Mouse (Mus musculus) neural tube, embryonic 12.5 days (tissue): ENCODE results near the gene Myo1e. TPM values are rescaled to one million over a fixed set of nuclear protein-coding genes. Genes with fewer than 3 reads are reported as not detected.

ENCODE experiments used
- ATAC-seq: fragments of 200-750 bp; cut with Nextera tagmentation; 2 replicates; pipeline ENCODE4 v1.8.0; 2017; ENCODE audit warnings: low read depth, mild to moderate bottlenecking, moderate TSS enrichment, moderate library complexity; ENCODE audit not compliant: low FRiP score
- H3K27ac ChIP-seq: fragments of 300-500 bp; sonication (generic); 2 replicates; pipeline ENCODE4 v1.5.1; 2016
- H3K27me3 ChIP-seq: fragments of 300-500 bp; sonication (generic); replicated peaks from 2 replicates; pipeline ENCODE4 v1.6.1; 2016; ENCODE audit warnings: mild to moderate bottlenecking
- H3K36me3 ChIP-seq: fragments of 300-500 bp; sonication (generic); 2 replicates; pipeline ENCODE4 v1.6.1; 2016; ENCODE audit warnings: mild to moderate bottlenecking
- H3K4me1 ChIP-seq: fragments of 300-500 bp; sonication (generic); 2 replicates; pipeline ENCODE4 v1.6.1; 2016
- H3K4me2 ChIP-seq: fragments of 300-500 bp; sonication (generic); replicated peaks from 2 replicates; pipeline ENCODE4 v1.6.1; 2016; ENCODE audit warnings: mild to moderate bottlenecking
- H3K4me3 ChIP-seq: fragments of 300-500 bp; sonication (generic); 2 replicates; pipeline ENCODE4 v1.5.1; 2016
- H3K9ac ChIP-seq: fragments of 300-500 bp; sonication (generic); 2 replicates; pipeline ENCODE4 v1.6.1; 2016; ENCODE audit warnings: mild to moderate bottlenecking
- H3K9me3 ChIP-seq: fragments of 300-500 bp; sonication (generic); 2 replicates; pipeline ENCODE4 v1.6.1; 2016; ENCODE audit warnings: mild to moderate bottlenecking
- WGBS: fragments of 180-500 bp; shearing (Covaris S2); methylation state at CpG from one replicate; pipeline ENCODE4 v1.1.7; 2016; 5-methylcytosine and 5-hydroxymethylcytosine counted together
- polyA plus RNA-seq: library from polyadenylated mRNA; unstranded; fragments of >200 nt; fragmentation: Nextera tagmentation; extraction: Ambion mirVana; gene quantifications from 2 replicates; pipeline ENCODE4 v1.2.1, GENCODE M21; 2016

Gene Myo1e
- polyA plus RNA-seq, 1 experiment from 2014 or later, result 11.3 TPM

DNA sequence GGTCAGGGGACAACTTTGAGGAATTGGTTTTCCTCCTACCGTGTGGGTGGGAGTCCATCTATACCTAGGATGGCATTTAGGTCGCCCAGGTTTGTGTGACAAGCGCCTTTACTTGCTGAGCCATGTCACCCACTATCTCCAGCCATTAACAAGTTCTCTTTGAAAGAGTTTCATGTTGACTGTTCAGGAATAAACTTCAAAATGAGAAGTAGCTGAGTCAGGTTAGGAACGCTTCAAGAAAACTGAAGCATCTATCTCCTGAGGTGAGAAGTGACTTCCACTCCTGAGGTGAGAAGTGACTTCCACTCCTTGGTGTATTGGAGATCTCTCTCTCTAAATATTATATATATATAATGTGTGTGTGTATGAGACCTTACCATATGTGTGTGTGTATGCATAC, 19.2 kb downstream of the Myo1e start:
- no peak overlapping the region for H3K4me3 ChIP-seq
- H3K9me3 ChIP-seq, result no peaks in the 10 kb centered on the region
- ATAC-seq, result no peak
- no peaks in the 10 kb centered on the region for H3K36me3 ChIP-seq
- no peak overlapping the region for H3K27ac ChIP-seq
- WGBS, result 91% methylated on average over 4 of the region's 4 CpGs
- H3K27me3 ChIP-seq, result no peaks in the 10 kb centered on the region
- H3K4me2 ChIP-seq, result no peak overlapping the region
- H3K4me1 ChIP-seq, result no peaks in the 10 kb centered on the region
- H3K9ac ChIP-seq, result no peak overlapping the region

- 79% methylated on average over 8 of the region's 8 CpGs for WGBS
- Histone ChIP-seq H3K4me1 (no peaks in the 10 kb centered on the region), H3K9me3 (no peaks in the 10 kb centered on the region), H3K4me2 (no peak overlapping the region), H3K9ac (no peak overlapping the region), H3K4me3 (no peak overlapping the region), H3K27me3 (no peaks in the 10 kb centered on the region), H3K36me3 (no peaks in the 10 kb centered on the region), H3K27ac (no peak overlapping the region)
- ATAC-seq, result no peak
Measured at GRCm38 (mm10) chr9:70229823-70230222, 22.7 kb downstream of the Myo1e start.

- H3K27ac ChIP-seq, result no peak overlapping the region
- no peak overlapping the region for H3K4me3 ChIP-seq
- H3K36me3 ChIP-seq, result no peaks in the 10 kb centered on the region
- no peaks in the 10 kb centered on the region for H3K27me3 ChIP-seq
- WGBS, result 87% methylated on average over 10 of the region's 10 CpGs
- H3K9me3 ChIP-seq, result no peaks in the 10 kb centered on the region
- no peak for ATAC-seq
- H3K9ac ChIP-seq, result no peak overlapping the region
- no peaks in the 10 kb centered on the region for H3K4me1 ChIP-seq
- H3K4me2 ChIP-seq, result no peak overlapping the region
Measured at GRCm38 (mm10) chr9:70232044-70233010, 25.2 kb downstream of the Myo1e start.

GRCm38 (mm10) chr9:70237136-70237535, 30.0 kb downstream of the Myo1e start:
- no peaks in the 10 kb centered on the region for H3K9me3 ChIP-seq
- ATAC-seq, result no peak
- no peaks in the 10 kb centered on the region for H3K4me1 ChIP-seq
- WGBS, result 88% methylated on average over 3 of the region's 3 CpGs
- no peak overlapping the region for H3K4me2 ChIP-seq
- no peak overlapping the region for H3K4me3 ChIP-seq
- H3K27me3 ChIP-seq, result no peaks in the 10 kb centered on the region
- no peak overlapping the region for H3K27ac ChIP-seq
- H3K9ac ChIP-seq, result no peak overlapping the region
- H3K36me3 ChIP-seq, result no peaks in the 10 kb centered on the region

DNA sequence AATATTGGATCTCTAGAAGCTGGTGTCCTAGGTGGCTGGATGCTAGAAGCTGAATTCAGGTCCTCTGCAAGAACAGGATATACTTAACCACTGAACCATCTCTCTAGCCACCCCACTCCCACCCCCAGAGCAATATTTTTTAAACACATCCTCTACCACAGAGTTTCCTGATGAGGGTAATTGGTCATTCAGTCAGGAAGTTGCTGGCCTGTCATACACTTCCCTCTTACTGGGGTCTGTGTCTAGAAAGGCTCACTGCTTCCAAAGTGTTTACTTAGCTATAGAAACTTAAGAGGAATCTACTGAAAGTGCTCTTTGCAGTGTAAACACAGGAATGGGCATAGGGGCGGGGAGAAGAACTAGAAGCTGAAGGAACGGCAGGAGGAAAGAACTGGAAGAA, 30.4 kb downstream of the Myo1e start:
- no peaks in the 10 kb centered on the region for H3K27me3 ChIP-seq
- WGBS, result 61% methylated on average over 2 of the region's 2 CpGs
- H3K36me3 ChIP-seq, result no peaks in the 10 kb centered on the region
- no peak overlapping the region for H3K4me3 ChIP-seq
- no peak for ATAC-seq
- no peak overlapping the region for H3K27ac ChIP-seq
- no peak overlapping the region for H3K4me2 ChIP-seq
- H3K4me1 ChIP-seq, result no peaks in the 10 kb centered on the region
- H3K9ac ChIP-seq, result no peak overlapping the region
- no peaks in the 10 kb centered on the region for H3K9me3 ChIP-seq

- H3K4me1 ChIP-seq, result no peaks in the 10 kb centered on the region
- no peak overlapping the region for H3K4me3 ChIP-seq
- no peak overlapping the region for H3K4me2 ChIP-seq
- H3K9me3 ChIP-seq, result no peaks in the 10 kb centered on the region
- no peaks in the 10 kb centered on the region for H3K27me3 ChIP-seq
- H3K9ac ChIP-seq, result no peak overlapping the region
- no peak for ATAC-seq
- H3K27ac ChIP-seq, result no peak overlapping the region
- 92% methylated on average over 6 of the region's 6 CpGs for WGBS
- H3K36me3 ChIP-seq, result no peaks in the 10 kb centered on the region
Measured at GRCm38 (mm10) chr9:70238391-70238790, 31.2 kb downstream of the Myo1e start.

- Histone ChIP-seq H3K27ac (no peak overlapping the region), H3K4me3 (no peak overlapping the region), H3K4me1 (no peaks in the 10 kb centered on the region), H3K36me3 (no peaks in the 10 kb centered on the region), H3K9me3 (no peaks in the 10 kb centered on the region), H3K4me2 (no peak overlapping the region), H3K9ac (no peak overlapping the region), H3K27me3 (no peaks in the 10 kb centered on the region)
- 87% methylated on average over 3 of the region's 3 CpGs for WGBS
- no peak for ATAC-seq
Measured at GRCm38 (mm10) chr9:70239229-70239628, 32.1 kb downstream of the Myo1e start.

DNA sequence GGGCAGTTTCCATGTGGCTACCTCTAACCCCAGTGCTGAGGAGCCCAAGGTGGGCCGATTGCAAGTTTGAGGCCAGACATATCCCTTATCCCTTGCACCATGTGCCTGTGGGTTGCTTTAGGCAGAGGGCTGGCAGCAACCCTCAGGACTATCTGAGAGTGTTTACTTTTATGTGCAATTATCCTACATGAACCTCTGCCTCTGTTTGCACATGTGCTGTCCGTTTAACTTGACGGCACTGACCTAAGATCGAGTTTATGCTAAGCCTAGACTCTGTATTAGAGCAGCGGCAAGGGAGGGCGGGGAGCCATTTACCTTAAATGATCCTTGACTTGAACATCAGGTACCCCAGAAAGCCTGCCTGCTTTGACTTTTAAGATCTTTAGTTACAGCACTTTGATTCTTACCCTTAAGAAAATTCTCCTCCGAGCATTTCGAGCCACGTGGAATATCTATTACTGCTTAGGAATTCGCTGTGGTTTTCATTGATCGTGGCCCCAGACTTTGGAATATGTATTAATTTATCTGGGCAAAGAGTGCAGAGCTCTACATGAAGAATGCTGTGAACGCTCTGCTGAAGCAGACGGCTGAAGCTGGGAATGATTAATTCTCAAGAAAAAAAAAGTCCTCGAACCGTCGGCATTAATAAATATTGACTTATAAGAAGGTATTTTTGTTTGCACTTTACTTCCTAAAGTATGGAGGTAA, 33.7 kb downstream of the Myo1e start:
- H3K4me3 ChIP-seq, result no peak overlapping the region
- H3K4me1 ChIP-seq, result no peaks in the 10 kb centered on the region
- WGBS, result 84% methylated on average over 16 of the region's 16 CpGs
- H3K27me3 ChIP-seq, result no peaks in the 10 kb centered on the region
- no peaks in the 10 kb centered on the region for H3K9me3 ChIP-seq
- no peak for ATAC-seq
- no peak overlapping the region for H3K4me2 ChIP-seq
- H3K36me3 ChIP-seq, result no peaks in the 10 kb centered on the region
- H3K27ac ChIP-seq, result no peak overlapping the region
- H3K9ac ChIP-seq, result no peak overlapping the region

GRCm38 (mm10) chr9:70241411-70241961, 34.3 kb downstream of the Myo1e start:
- H3K9ac ChIP-seq, result no peak overlapping the region
- no peak overlapping the region for H3K4me3 ChIP-seq
- no peaks in the 10 kb centered on the region for H3K9me3 ChIP-seq
- 71% methylated on average over 8 of the region's 8 CpGs for WGBS
- no peaks in the 10 kb centered on the region for H3K36me3 ChIP-seq
- H3K4me2 ChIP-seq, result no peak overlapping the region
- no peaks in the 10 kb centered on the region for H3K27me3 ChIP-seq
- H3K27ac ChIP-seq, result no peak overlapping the region
- H3K4me1 ChIP-seq, result no peaks in the 10 kb centered on the region
- no peak for ATAC-seq

DNA sequence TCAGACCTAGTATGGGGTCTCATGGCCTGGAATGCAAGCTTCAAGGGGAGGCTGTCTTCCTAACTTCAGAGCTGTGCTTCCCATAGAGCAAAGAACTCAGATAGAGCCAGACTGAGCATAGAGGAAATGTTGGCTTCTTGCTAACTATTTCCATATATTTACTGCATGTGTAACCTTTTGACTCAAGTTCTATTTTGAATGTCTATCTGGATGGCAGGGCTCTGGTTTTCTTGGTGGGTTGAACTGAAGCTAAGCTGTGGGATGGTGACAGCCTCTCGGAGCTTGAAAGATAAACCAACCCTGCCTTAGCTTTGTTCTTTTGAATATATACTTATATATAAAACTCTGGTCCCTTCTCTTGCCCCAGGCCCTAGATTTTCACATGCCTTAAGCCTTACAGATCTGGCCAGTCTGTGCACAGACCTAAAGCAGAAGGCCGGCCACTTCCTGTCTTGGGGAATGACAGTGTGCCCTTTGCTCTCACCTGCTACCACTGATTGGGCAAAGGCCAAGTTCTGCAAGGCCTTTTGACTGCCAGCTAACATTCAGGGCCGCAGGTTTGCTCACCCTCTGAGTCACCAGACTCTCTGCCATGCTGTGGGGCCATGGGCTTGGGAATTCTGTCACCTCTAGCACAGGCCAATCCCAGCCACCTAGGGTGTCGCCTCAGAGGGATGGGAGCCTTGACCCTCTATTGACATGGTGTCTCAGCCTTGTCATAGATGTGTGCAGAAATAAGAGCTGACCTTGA, 35.1 kb downstream of the Myo1e start:
- Histone ChIP-seq H3K4me2 (no peak overlapping the region), H3K9me3 (no peaks in the 10 kb centered on the region), H3K36me3 (no peaks in the 10 kb centered on the region), H3K27ac (no peak overlapping the region), H3K27me3 (no peaks in the 10 kb centered on the region), H3K4me3 (no peak overlapping the region), H3K9ac (no peak overlapping the region), H3K4me1 (no peaks in the 10 kb centered on the region)
- ATAC-seq, result no peak
- WGBS, result 86% methylated on average over 4 of the region's 4 CpGs

DNA sequence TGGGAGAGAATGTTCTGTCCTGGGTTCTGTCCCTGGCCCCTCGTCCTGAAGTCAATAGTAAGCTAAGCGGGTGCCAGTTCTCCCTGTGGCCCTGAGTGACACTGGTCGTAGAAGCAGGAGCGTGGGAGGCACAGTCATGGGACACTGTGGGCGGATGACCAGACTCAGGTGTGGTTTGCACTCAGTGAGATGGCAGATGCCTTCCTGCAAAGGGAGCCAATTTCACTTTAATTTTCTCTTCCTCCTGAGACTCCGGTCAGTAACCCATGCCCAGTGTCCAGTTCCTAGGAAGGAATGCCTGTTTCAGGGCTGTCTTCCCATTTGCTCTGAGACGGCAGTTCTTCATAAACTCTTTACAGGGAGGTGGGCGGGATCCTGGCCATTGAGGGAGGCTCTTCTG, 36.1 kb downstream of the Myo1e start:
- Histone ChIP-seq H3K27me3 (no peaks in the 10 kb centered on the region), H3K4me3 (no peak overlapping the region), H3K4me2 (no peak overlapping the region), H3K27ac (no peak overlapping the region), H3K9me3 (no peaks in the 10 kb centered on the region), H3K4me1 (no peaks in the 10 kb centered on the region), H3K36me3 (no peaks in the 10 kb centered on the region), H3K9ac (no peak overlapping the region)
- no peak for ATAC-seq
- 76% methylated on average over 8 of the region's 8 CpGs for WGBS

DNA sequence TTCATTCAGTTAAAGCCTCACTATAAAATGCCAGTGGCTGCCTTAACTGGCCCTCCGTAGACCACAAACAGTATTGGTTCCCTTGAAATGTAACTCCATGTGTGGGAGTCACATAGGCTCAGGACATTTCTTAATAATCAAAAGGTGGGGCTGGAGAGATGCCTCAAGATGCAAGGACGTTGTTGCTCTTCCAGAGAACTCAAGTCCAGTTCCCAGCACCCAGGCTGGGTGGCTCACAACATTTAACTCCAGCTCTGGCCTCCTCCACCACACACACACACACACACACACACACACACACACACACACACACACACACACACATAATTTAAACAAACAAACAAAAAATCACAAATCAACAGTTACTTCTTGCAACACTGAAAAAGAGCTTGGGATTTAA, 36.6 kb downstream of the Myo1e start:
- H3K9ac ChIP-seq, result no peak overlapping the region
- H3K27me3 ChIP-seq, result no peaks in the 10 kb centered on the region
- H3K27ac ChIP-seq, result no peak overlapping the region
- no peaks in the 10 kb centered on the region for H3K9me3 ChIP-seq
- no peak overlapping the region for H3K4me2 ChIP-seq
- no peak for ATAC-seq
- no peak overlapping the region for H3K4me3 ChIP-seq
- H3K4me1 ChIP-seq, result no peaks in the 10 kb centered on the region
- no peaks in the 10 kb centered on the region for H3K36me3 ChIP-seq
- WGBS, result 76% methylated on average over 2 of the region's 2 CpGs
